Mouse (Mus musculus): Measurements from ENCODE around the gene Kif6.

The Kif6 gene

GRCm38 (mm10) chr17:49614577-49615235 is at the start of gene Kif6:
Gene Kif6 (plus strand): TSS chr17:49615136.
- DNase-seq, result peak; percentile 81 to 89

- no peak for DNase-seq
Observed at GRCm38 (mm10) chr17:49568717-49569116, 46.2 kb upstream of the Kif6 start.

GRCm38 (mm10) chr17:49577321-49577720 is 37.6 kb upstream of the Kif6 start:
- no peak for DNase-seq

DNA sequence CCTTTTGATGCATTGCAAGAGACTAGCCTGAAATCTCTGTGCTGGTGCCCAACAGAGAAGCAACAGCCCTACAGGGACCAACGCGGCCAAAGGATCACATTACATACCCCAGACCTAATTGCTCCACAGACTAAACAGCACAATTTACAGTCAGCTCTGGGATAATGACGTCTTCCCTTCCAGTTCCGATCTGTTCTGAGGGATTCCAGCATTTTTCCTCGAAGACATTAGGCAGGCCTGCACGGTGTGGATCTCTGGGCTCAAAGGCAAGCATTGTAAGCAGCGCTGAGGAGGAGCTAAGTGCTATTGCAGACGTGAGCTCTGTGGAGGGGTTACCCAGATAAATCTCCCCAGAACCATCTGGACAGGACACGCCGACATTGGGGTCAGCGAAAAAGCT is 32.5 kb upstream of the Kif6 start:
- DNase-seq, result no peak

DNA sequence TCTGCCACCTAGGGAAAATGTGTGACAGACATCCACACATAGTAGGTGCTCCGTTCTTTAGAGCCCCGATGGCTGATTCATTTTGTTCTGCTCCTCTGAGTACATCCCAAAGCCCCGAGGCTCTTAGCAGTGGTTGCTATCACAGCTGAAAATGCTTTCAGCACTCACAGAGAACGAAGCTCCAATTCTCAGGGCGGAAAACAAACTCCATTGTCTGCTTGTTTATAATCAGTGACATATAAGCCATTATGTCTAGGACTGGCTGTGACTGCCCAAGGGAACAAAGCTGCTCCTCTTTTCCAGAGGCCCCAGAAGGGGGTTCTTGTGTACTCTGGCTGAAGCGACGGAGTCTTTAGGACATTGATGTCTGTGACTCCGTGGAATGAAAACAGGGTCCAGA is 24.9 kb upstream of the Kif6 start:
- DNase-seq, result no peak

GRCm38 (mm10) chr17:49605397-49605796 is 9.5 kb upstream of the Kif6 start:
- DNase-seq, result no peak

DNA sequence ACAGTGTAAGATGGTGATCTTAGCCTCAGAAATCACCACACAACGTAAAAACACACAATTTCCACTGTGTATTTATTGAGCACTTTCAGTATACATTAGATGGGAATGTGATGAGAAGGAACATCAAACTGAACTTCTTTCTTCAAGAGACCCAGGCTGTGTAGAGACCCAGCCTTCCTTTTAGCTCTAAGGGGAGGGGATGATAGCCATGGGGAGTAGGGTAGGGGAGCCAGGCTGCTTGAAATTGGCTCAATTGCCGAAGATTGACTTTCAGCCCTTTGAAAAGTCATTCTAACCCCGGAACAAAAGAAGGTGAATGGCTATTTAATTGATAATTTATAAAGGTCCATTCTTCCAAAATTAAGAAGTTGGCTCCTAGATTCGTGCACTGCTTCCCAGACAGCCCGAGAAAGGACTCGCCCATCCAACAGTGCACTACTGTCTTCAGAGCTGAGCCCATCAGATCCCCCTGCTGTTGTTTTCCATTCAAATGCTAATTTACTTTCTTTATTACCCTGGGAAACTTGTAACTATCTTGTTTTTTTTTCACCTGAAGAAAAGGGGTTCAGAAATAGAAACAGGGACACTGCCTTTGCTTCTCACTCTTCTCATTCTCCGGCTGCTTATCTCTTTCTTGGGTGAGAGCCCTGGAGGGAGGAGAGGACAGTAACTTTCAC is 7.4 kb upstream of the Kif6 start:
- no peak for DNase-seq

DNA sequence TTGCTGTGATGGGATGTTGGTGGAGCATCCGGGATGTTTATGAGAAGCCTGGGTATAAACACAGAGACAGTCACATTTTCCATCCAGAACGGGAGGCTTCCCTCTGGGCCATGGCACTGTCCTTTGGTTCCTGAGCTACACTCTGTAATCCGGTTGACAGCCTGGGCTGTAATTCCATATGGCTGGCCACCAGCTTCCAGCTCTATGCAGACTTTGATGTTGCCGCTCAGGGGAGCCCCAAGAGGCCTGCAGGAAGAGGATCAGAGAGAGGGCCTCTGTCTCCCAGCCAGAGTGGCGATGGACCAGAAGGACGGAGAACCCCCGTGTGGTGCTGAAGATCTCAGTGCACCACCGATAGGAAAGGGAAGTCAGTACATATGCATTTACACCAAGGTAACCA is 4.6 kb upstream of the Kif6 start:
- DNase-seq, result peak; percentile 30 to 34

- no peak for DNase-seq
Observed at GRCm38 (mm10) chr17:49615241-49615651, 310 bp downstream of the Kif6 start.

- no peak for DNase-seq
Observed at GRCm38 (mm10) chr17:49624572-49624971, 9.6 kb downstream of the Kif6 start.

GRCm38 (mm10) chr17:49627011-49627794 is 12.3 kb downstream of the Kif6 start:
- DNase-seq, result no peak

DNA sequence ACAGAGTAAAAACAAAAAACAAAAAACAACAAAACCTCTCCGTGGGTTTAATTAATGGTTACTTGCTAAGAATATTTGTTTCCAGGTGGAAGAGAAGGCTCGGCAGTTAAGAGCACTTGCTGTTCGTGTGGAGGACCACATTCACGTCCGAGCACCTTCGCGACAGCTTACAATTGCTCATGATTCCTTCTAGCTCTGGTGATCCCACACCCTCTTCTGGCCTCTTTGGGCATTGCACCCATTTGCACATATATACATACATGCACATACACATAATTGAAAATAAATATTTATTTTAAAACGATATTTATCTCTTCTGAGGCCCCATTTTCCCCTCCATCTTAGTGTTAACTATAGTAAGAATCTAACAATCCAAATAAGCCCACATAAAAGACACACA is 13.9 kb downstream of the Kif6 start:
- DNase-seq, result peak in 1 of 2 experiments; percentile 26

- DNase-seq, result peak; percentile 69 to 73
Observed at GRCm38 (mm10) chr17:49633041-49633440, 18.1 kb downstream of the Kif6 start.

- DNase-seq, result no peak
Observed at GRCm38 (mm10) chr17:49641903-49642302, 27.0 kb downstream of the Kif6 start.

DNA sequence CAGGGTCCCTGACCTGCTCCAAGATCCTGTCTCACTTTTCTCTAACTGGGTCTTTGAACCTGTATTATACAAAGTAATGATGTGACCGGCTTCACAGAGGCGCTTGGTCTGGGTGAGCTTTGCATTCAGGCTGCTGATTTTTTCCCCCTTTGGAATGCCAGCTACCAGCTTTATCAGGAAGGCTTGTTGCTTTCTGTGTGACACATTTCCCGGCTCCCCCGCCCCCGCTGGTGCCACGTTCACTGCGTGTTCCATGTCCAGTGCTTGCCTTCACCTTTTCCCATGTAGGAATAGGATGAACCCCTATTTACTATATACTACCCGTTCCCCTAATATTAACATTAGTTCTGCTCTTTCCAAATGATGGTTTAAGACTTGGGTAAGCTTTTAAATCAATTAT is 27.4 kb downstream of the Kif6 start:
- DNase-seq, result no peak

- DNase-seq, result peak; percentile 33 to 62
Observed at GRCm38 (mm10) chr17:49642889-49643490, 28.1 kb downstream of the Kif6 start.

- no peak for DNase-seq
Observed at GRCm38 (mm10) chr17:49646267-49646666, 31.3 kb downstream of the Kif6 start.

DNA sequence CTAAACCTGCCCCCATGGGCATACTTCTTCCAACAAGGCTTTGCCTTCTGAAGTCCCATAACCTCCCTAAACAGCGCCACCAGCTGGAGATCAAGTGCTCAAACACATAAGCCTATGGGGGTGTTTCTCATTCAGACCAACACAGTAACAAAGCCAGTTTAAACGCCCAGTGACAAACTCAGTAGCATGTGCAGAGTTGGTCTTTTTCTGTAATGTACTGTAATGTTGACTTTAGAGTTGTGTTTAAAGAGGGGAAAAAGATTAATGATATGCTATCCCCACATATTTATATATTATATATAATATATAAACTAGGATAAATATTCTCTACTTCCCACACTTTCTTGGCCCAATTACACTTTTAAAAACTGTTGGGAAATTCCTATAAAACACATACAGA is 34.0 kb downstream of the Kif6 start:
- DNase-seq, result no peak

DNA sequence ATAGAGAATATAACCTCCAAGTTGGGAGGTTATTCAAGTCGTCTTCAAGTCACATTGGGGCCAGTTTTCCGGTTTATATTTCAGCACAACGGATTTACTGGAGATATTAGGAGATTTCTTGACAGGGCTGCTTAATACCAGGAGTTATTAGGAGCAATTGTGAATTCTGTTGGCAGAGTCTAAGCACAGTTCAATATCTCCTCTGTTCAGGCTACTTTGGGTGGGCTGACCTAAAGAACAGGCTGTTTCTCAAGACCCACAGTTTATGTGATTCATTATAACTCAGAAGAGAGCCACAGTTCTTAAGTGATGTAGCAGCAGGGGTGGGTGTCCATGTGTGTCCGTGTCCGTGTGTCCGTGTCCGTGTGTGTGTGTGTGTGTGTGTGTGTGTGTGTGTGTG is 34.5 kb downstream of the Kif6 start:
- DNase-seq, result no peak

- no peak for DNase-seq
Observed at GRCm38 (mm10) chr17:49650366-49650765, 35.4 kb downstream of the Kif6 start.

GRCm38 (mm10) chr17:49652357-49652756 is 37.4 kb downstream of the Kif6 start:
- no peak for DNase-seq

- no peak for DNase-seq
Observed at GRCm38 (mm10) chr17:49652800-49653199, 37.9 kb downstream of the Kif6 start.

GRCm38 (mm10) chr17:49661626-49662025 is 46.7 kb downstream of the Kif6 start:
- DNase-seq, result no peak
